Mouse (Mus musculus): Measurements from ENCODE around the gene Btg1. TPM values are rescaled to one million over a fixed set of nuclear protein-coding genes. Genes with fewer than 3 reads are reported as not detected.

Gene Btg1
- total RNA-seq, 2 experiments from 2014 or later, result 39.6 to 45.7 TPM

DNA sequence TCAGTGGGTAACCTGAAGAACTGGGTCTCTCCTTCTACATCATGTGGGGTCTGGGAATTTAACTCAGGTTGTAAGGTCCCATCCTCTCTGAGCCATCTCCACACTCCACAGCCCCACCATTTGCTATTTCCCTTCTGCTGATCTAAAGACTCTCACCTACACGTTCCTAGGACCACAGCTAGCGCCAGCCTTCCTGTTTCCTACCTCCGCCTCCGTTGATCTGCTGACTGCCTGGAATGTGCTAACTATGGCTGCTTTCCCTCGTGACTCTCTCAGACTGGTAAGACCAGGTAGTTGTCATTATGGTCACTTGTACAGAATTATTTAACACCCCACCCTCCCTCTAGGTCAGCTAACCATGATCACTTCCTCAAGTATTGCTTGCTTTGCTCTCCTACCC, 13.3 kb downstream of the Btg1 start:
- DNase-seq, result no peak

GRCm38 (mm10) chr10:96631066-96631711, 14.4 kb downstream of the Btg1 start:
- no peak for DNase-seq

- no peak for DNase-seq
These were observed 15.7 kb downstream of the Btg1 start for GRCm38 (mm10) chr10:96632271-96633144.

GRCm38 (mm10) chr10:96633145-96633516, 16.3 kb downstream of the Btg1 start:
- no peak for DNase-seq

- no peak for DNase-seq
These were observed 18.7 kb downstream of the Btg1 start for GRCm38 (mm10) chr10:96635472-96635871.

GRCm38 (mm10) chr10:96638477-96638876, 21.7 kb downstream of the Btg1 start:
- no peak for DNase-seq

DNA sequence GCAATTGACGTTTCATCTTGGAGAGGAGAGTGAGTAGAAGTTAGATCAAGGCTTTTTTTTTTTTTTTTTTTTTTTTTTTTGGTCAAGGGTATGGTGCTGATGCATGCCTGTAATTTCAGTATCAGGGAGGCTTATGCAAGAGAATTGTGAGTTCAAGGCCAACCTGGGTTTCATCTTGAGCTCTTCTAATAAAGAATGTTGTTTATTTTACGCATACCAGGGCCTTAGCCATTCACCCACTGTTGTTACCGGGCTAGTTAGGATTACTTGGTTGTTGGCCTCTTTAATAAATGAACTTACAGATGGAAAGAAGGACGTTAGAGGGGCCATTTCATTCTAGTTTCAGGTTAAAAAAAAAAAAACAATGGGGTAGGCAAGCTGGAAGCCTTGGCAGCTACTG, 25.2 kb downstream of the Btg1 start:
- DNase-seq, result no peak

- DNase-seq, result no peak
These were observed 25.9 kb downstream of the Btg1 start for GRCm38 (mm10) chr10:96642751-96643150.

DNA sequence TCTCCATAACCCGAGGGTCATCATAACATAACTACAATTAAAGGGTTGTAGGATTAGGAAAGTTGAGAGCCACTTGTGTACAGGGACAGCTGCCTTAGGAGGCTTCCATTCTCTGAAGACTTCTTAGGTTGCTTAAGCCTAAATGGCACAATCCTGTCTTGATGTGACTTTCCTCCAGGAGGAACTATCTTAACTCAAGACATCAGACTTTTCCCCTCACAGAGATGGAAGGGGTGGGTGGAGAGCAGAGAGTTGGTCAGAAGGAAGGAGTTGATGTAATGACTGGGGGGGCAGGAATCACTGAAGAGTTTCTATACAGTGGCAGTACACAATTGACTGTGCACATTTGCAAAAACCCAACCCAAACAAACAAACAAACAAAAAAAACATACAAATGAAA, 28.4 kb downstream of the Btg1 start:
- DNase-seq, result no peak

DNA sequence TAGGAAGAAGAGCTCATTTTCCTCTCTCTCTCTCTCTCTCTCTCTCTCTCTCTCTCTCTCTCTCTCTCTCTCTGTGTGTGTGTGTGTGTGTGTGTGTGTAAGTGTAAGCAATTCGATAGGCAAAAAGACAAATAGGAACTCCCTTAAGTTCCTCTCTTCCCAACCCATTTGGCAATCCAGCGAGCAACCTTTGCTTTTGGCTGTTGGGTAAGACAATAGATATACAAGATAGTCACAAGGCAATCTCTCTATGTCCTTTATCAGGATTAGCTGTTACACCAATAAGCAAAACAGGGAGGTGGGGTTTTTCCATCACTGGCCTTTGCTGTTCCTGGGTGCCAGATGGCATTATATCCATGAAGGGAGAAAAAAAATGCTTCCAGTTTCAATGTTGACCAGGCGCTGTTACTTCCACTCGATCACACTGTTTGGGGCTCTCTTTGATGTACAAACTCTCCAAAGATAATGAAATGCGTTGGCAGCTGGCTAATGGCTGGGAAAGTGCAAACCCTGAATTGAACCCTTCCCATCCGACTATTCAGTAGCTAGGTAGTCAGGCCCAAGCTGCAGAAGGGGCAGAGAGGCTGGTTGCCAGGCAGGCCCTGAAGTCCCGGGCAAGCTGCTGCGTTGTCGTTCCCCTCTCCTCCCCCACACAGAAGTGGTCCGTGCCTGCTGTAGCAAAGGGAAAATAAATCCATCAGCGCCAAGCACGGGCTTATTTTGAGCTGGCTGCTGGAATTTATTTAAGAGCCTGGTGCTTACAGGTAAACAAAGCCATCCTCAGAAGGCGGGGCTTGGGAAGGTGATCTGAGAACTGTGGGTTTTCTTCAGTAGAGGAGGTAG, 29.4 kb downstream of the Btg1 start:
- peak; percentile 12 for DNase-seq

DNA sequence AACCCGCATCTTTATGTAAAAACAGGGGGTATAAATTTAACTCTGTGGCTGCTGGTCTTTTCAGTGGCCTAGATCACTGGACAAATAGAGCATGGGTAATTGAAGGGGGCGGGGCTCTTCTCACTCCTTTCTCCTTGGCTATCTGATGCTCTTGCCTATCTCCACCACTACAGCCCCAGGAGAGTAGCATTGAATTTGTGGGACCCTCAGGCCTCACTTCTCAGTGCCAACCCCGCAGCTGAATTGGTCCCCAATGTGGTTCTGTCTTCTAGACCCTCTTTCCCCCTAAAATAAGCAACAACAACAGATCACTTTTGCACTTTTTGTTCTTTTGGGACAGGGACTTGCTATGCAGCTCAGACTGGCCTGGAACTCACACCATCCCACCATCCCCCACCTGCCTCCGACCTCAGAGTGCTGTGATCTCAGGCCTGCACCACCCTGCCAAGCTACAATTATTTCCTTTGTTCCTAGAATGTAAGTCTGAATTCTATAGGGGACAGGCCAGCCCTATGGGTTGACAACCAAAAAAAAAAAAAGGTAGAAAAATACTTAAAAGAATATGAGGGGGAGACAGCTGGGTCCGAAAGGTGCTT, 30.2 kb downstream of the Btg1 start:
- no peak for DNase-seq

GRCm38 (mm10) chr10:96648161-96648561, 31.4 kb downstream of the Btg1 start:
- no peak for DNase-seq

- DNase-seq, result no peak
These were observed 32.7 kb downstream of the Btg1 start for GRCm38 (mm10) chr10:96649524-96649923.

- DNase-seq, result no peak
These were observed 35.6 kb downstream of the Btg1 start for GRCm38 (mm10) chr10:96652372-96652771.

DNA sequence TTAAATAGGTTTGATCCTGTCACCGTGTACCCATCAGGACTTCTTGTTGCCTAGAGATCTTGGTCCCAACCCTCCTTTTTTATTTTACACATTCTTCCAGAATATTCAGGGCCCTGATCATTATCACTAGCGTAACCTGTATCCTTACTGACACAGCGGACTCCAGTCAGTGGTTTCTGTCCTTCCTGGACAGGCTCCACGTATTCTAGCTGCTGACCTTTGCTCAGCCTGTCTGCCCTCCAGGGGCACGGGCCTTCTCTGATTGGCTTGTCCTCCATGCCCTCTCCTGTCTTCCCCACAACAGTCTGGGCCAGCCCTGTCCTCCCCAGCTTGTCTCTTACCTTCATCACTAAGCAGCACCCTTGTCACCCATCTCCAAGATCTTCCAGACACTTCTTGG, 36.2 kb downstream of the Btg1 start:
- no peak for DNase-seq

- no peak for DNase-seq
These were observed 37.3 kb downstream of the Btg1 start for GRCm38 (mm10) chr10:96654079-96654478.

- no peak for DNase-seq
These were observed 37.8 kb downstream of the Btg1 start for GRCm38 (mm10) chr10:96654576-96654975.

DNA sequence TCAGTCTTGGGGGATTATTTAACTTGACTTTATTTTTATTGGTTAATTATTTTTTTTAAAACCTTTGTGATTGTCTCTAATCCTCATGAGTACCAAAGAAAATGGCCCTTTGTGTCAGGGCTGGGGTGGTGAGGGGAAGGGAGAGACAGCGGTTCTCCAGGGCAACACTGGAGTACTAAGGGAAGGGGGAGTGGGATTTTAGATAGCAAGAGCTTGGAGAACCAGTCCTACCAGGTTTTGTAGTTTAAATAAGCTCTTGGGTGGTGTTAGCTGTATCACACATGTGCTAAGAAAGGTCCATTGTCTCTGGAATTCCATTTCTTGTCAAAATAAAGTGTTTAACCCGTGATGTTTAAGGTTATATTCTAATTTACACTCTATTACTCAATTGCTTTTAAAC, 38.3 kb downstream of the Btg1 start:
- no peak for DNase-seq

GRCm38 (mm10) chr10:96656176-96656575, 39.4 kb downstream of the Btg1 start:
- DNase-seq, result no peak

DNA sequence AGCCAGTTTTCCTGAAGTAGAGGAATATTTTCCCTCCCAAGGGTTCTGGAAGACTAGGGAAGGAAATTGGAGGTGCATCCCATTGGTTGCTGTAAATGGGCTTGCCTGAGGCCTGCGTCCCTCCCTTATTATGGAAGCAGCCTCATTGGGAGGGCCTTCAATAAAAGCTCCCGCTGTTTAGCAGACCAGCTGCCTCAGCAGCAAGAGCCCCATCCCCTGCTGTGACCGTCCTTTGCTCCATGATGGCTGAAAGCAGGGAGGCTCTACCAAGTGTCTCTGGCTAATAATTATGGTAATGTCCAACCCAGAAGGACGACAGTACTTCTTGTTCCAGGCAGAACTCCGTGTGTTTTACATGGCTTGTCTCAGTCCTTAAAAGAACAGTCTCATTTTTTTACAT, 42.1 kb downstream of the Btg1 start:
- no peak for DNase-seq

DNA sequence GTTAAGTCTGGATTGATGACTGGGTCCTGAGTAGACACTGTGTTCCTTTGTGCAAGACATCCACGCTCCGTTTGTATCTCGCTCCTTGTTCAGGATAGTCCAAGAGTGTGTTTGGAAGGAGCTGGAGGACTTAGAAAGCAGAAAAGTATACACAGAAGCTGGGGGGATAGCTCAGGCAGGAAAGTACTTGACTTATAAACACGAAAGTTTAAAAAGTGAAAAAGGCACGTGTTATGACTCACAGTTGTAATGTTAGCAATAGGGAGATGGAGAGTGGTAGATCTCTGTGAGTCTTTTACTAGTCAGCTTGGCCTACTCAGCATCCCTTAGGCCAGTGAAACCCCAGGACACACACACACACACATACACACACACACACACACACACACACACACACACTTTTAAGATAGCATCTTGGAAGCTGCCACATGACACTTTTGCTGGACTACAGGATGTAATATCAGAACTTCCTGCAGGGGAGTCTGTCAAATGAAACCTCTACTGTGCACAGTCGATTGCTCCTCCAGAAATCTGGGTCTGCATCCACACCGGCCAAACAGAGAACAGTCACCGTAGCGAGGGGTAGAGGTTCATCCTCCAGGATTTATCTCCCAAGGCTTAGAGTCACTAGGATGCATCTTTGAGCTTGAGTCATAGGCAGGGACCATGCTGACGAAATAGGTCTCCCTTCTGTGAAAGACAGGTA, 43.6 kb downstream of the Btg1 start:
- no peak for DNase-seq

DNA sequence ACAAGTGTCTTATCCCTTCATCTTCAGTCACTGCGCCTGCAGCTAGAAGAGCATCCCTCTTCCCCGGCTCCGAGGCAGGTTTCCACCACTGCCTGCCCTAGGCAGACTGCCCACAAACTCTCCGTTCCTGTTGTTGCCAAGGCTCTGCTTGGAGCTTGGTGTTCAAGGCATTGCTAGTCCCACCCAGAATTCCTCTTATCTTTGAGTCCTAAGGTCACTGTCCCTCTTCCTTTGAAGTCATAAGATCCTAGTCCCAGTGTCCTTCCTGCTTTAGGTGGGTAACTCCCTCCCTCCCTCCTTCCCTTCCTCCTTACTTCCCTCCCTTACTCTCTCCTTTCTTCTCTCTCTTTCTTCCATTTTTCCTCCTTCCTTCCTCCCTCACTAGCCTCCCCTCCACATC, 46.2 kb downstream of the Btg1 start:
- no peak for DNase-seq
